Mouse (Mus musculus): ENCODE measurements around the gene Gm20897. TPM values are rescaled to one million over a fixed set of nuclear protein-coding genes. Genes with fewer than 3 reads are reported as not detected.
"Not testable (repeated sequence)": the region's sequence is repeated elsewhere in the genome, so short reads cannot be mapped to it uniquely, and the experiment has no call there.

The Gm20897 gene
- not detected in 2 replicates for polyA plus RNA-seq (2015; fragmentation: Nextera tagmentation; extraction: Ambion mirVana)

DNA sequence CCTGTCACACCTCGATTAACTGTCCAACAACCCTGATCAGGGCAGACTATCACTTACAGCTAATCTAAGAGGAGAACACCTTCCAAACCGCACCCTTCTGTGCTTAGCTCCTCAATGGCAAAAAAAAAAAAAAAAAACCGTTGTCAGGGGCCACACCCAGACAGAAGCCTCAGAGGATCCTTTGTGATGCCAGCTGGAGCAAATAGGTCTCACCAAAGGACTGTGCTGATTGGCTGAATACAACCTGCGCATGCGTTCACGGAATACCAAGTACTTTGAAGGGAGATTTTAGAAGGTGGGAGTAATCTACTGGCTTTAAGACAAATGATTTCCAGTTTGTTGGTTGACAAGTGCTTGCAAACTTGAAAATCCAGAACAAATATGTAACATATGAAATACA is at the start of gene Gm20897:
Gm20897 (minus strand) TSS at position 101 of the 400 bp plus-strand sequence.
- H3K4me2 ChIP-seq (replicated peaks); ATAC-seq (ENCODE audit: low FRiP score, low read depth); H3K9me3 ChIP-seq; H3K9ac ChIP-seq; H3K4me1 ChIP-seq; H3K4me3 ChIP-seq; H3K27me3 ChIP-seq; H3K36me3 ChIP-seq; H3K27ac ChIP-seq: not testable (repeated sequence)
- WGBS: 81% methylated on average over 5 of the region's 6 CpGs

Other genes starting within 250 kb of the Gm20897 start
- gene Gm21732, start 73.5 kb upstream of the Gm20897 start, polyA plus RNA-seq (2015; fragmentation: Nextera tagmentation; extraction: Ambion mirVana): not detected in 2 replicates